Mouse (Mus musculus) MEL (cell line): ENCODE data around the gene Cyp1a2. TPM values are rescaled to one million over a fixed set of nuclear protein-coding genes. Genes with fewer than 3 reads are reported as not detected.

ENCODE experiments used
- DNase-seq: peaks from one replicate; pipeline ENCODE4 v3.0.0; 2011; ENCODE audit warnings: low read depth, low spot score
- H3K27ac ChIP-seq: 2 replicates; pipeline ENCODE4 v1.5.1; 2012; ENCODE audit warnings: low read depth, mild to moderate bottlenecking, control low read depth, low read length, moderate library complexity; ENCODE audit not compliant: control insufficient read depth
- H3K27me3 ChIP-seq, 2 experiments: fragments of 150-350 bp in 1 of 2; sonication (generic) in 1 of 2; 2 replicates each; pipeline ENCODE4 v1.6.1; 2012; ENCODE audit warnings: low read length in 2 of 2, mild to moderate bottlenecking in 2 of 2, improper control_type of control experiment in 1 of 2, moderate library complexity in 1 of 2; ENCODE audit not compliant: insufficient read depth in 2 of 2, control insufficient read depth in 1 of 2
- H3K36me3 ChIP-seq, 2 experiments: 2 replicates each; pipeline ENCODE4 v1.6.1; 2012 to 2014; ENCODE audit warnings: low read length in 2 of 2, improper control_type of control experiment in 1 of 2, inconsistent platforms in 1 of 2, mild to moderate bottlenecking in 1 of 2; ENCODE audit not compliant: insufficient read depth in 2 of 2, control insufficient read depth in 1 of 2
- H3K4me1 ChIP-seq, 2 experiments: fragments of 150-350 bp in 1 of 2; sonication (generic) in 1 of 2; 2 replicates each; pipeline ENCODE4 v1.6.1; 2012; ENCODE audit warnings: low read length in 2 of 2, improper control_type of control experiment in 1 of 2, mild to moderate bottlenecking in 1 of 2; ENCODE audit not compliant: insufficient read depth in 2 of 2, control insufficient read depth in 1 of 2
- H3K4me3 ChIP-seq, 2 experiments: fragments of 150-350 bp in 1 of 2; sonication (generic) in 1 of 2; 2 replicates each; pipeline ENCODE4 v1.5.1; 2012; ENCODE audit warnings: low read depth in 2 of 2, low read length in 2 of 2, mild to moderate bottlenecking in 2 of 2, moderate library complexity in 2 of 2, control low read depth in 1 of 2, improper control_type of control experiment in 1 of 2; ENCODE audit not compliant: control insufficient read depth in 1 of 2, insufficient read depth in 1 of 2
- H3K79me2 ChIP-seq: 2 replicates; pipeline ENCODE4 v1.6.1; 2012; ENCODE audit warnings: mild to moderate bottlenecking, low read length, moderate library complexity; ENCODE audit not compliant: control insufficient read depth, poor library complexity, insufficient read depth
- H3K9ac ChIP-seq: 2 replicates; pipeline ENCODE4 v1.6.1; 2012; ENCODE audit warnings: low read depth, mild to moderate bottlenecking, control low read depth, low read length, moderate library complexity; ENCODE audit not compliant: control insufficient read depth, poor library complexity, severe bottlenecking
- H3K9me3 ChIP-seq: fragments of 150-350 bp; sonication (generic); replicated peaks from 2 replicates; pipeline ENCODE4 v1.6.1; 2012; ENCODE audit warnings: mild to moderate bottlenecking, low read length, improper control_type of control experiment, moderate library complexity; ENCODE audit not compliant: insufficient read depth
- BHLHE40 ChIP-seq: IDR thresholded peaks from 2 replicates; pipeline ENCODE4 v1.6.1; 2012; ENCODE audit warnings: low read depth, mild to moderate bottlenecking, inconsistent platforms, low read length, improper control_type of control experiment, borderline replicate concordance
- CHD2 ChIP-seq: IDR thresholded peaks from 2 replicates; pipeline ENCODE4 v1.6.1; 2011; ENCODE audit warnings: low read length, improper control_type of control experiment
- ELF1 ChIP-seq: IDR thresholded peaks from 2 replicates; pipeline ENCODE4 v1.6.1; 2014; ENCODE audit warnings: low read depth, mild to moderate bottlenecking, inconsistent platforms, low read length, improper control_type of control experiment, moderate library complexity
- EP300 ChIP-seq, 2 experiments: IDR thresholded peaks; 2 replicates each; pipeline ENCODE4 v1.6.1; 2011; ENCODE audit warnings: improper control_type of control experiment in 2 of 2, low read length in 2 of 2, low read depth in 1 of 2, mild to moderate bottlenecking in 1 of 2
- ETS1 ChIP-seq: IDR thresholded peaks from 2 replicates; pipeline ENCODE4 v1.6.1; 2012; ENCODE audit warnings: low read depth, mild to moderate bottlenecking, inconsistent platforms, low read length, improper control_type of control experiment, moderate library complexity
- GABPA ChIP-seq: IDR thresholded peaks from 2 replicates; pipeline ENCODE4 v1.6.1; 2012; ENCODE audit warnings: low read depth, mild to moderate bottlenecking, inconsistent platforms, low read length, improper control_type of control experiment, moderate library complexity
- HCFC1 ChIP-seq: IDR thresholded peaks from 2 replicates; pipeline ENCODE4 v1.6.1; 2012; ENCODE audit warnings: low read depth, mild to moderate bottlenecking, inconsistent platforms, low read length, improper control_type of control experiment, moderate library complexity
- JUND ChIP-seq: IDR thresholded peaks from 2 replicates; pipeline ENCODE4 v1.6.1; 2011; ENCODE audit warnings: low read depth, mild to moderate bottlenecking, improper control_type of control experiment, low read length
- KAT2A ChIP-seq: conservative IDR thresholded peaks from 2 replicates; pipeline ENCODE4 v1.6.1; 2012; ENCODE audit warnings: low read depth, low read length, improper control_type of control experiment, inconsistent platforms
- MAFK ChIP-seq: IDR thresholded peaks from 2 replicates; pipeline ENCODE4 v1.6.1; 2011; ENCODE audit warnings: low read depth, mild to moderate bottlenecking, low read length, improper control_type of control experiment, borderline replicate concordance
- MAZ ChIP-seq: IDR thresholded peaks from 2 replicates; pipeline ENCODE4 v1.6.1; 2012; ENCODE audit warnings: low read depth, mild to moderate bottlenecking, inconsistent platforms, low read length, improper control_type of control experiment
- MXI1 ChIP-seq: IDR thresholded peaks from 2 replicates; pipeline ENCODE4 v1.6.1; 2011; ENCODE audit warnings: mild to moderate bottlenecking, low read depth, low read length, improper control_type of control experiment
- MYB ChIP-seq: IDR thresholded peaks from 2 replicates; pipeline ENCODE4 v1.6.1; 2011; ENCODE audit warnings: mild to moderate bottlenecking, low read depth, low read length, improper control_type of control experiment
- MYC ChIP-seq: IDR thresholded peaks from 2 replicates; pipeline ENCODE4 v1.6.1; 2011; ENCODE audit warnings: low read depth, mild to moderate bottlenecking, low read length, improper control_type of control experiment, moderate library complexity
- NELFE ChIP-seq: IDR thresholded peaks from 2 replicates; pipeline ENCODE4 v1.6.1; 2011; ENCODE audit warnings: low read depth, low read length, improper control_type of control experiment
- NRF1 ChIP-seq: IDR thresholded peaks from 2 replicates; pipeline ENCODE4 v1.6.1; 2014; ENCODE audit warnings: low read depth, mild to moderate bottlenecking, inconsistent platforms, low read length, improper control_type of control experiment, moderate library complexity; ENCODE audit not compliant: poor library complexity, insufficient read depth, severe bottlenecking
- POLR2A ChIP-seq, 2 experiments: IDR thresholded peaks; 2 replicates each; pipeline ENCODE4 v1.6.1; 2011 to 2012; ENCODE audit warnings: low read length in 2 of 2, mild to moderate bottlenecking in 2 of 2, control low read depth in 1 of 2, improper control_type of control experiment in 1 of 2, low read depth in 1 of 2, moderate library complexity in 1 of 2; ENCODE audit not compliant: control insufficient read depth in 1 of 2, insufficient read depth in 1 of 2, poor library complexity in 1 of 2
- POLR2AphosphoS2 ChIP-seq: IDR thresholded peaks from 2 replicates; pipeline ENCODE4 v1.6.1; 2011; ENCODE audit warnings: low read length, improper control_type of control experiment
- POLR2AphosphoS5 ChIP-seq: IDR thresholded peaks from 2 replicates; pipeline ENCODE4 v1.6.1; 2012; ENCODE audit warnings: low read depth, borderline replicate concordance, mild to moderate bottlenecking, inconsistent platforms, low read length, moderate library complexity, mixed read lengths
- RAD21 ChIP-seq: IDR thresholded peaks from 2 replicates; pipeline ENCODE4 v1.6.1; 2011; ENCODE audit warnings: mild to moderate bottlenecking, low read depth, low read length, improper control_type of control experiment
- RCOR1 ChIP-seq: IDR thresholded peaks from 2 replicates; pipeline ENCODE4 v1.6.1; 2012; ENCODE audit warnings: low read depth, mild to moderate bottlenecking, inconsistent platforms, low read length, improper control_type of control experiment
- SIN3A ChIP-seq: IDR thresholded peaks from 2 replicates; pipeline ENCODE4 v1.6.1; 2012; ENCODE audit warnings: low read length, improper control_type of control experiment, inconsistent platforms
- SMC3 ChIP-seq: IDR thresholded peaks from 2 replicates; pipeline ENCODE4 v1.6.1; 2011; ENCODE audit warnings: low read depth, low read length, improper control_type of control experiment
- TBP ChIP-seq: IDR thresholded peaks from 2 replicates; pipeline ENCODE4 v1.8.0; 2011; ENCODE audit warnings: low read depth, low read length, improper control_type of control experiment
- TCF12 ChIP-seq: IDR thresholded peaks from 2 replicates; pipeline ENCODE4 v1.6.1; 2014; ENCODE audit warnings: low read depth, mild to moderate bottlenecking, inconsistent platforms, low read length, improper control_type of control experiment, moderate library complexity
- UBTF ChIP-seq: IDR thresholded peaks from 2 replicates; pipeline ENCODE4 v1.6.1; 2012; ENCODE audit warnings: low read depth, mild to moderate bottlenecking, inconsistent platforms, low read length, improper control_type of control experiment, moderate library complexity, borderline replicate concordance; ENCODE audit not compliant: insufficient read depth
- USF2 ChIP-seq, 2 experiments: IDR thresholded peaks; 2 replicates each; pipeline ENCODE4 v1.6.1; 2011 to 2012; ENCODE audit warnings: improper control_type of control experiment in 2 of 2, low read length in 2 of 2, borderline replicate concordance in 1 of 2, inconsistent platforms in 1 of 2, low read depth in 1 of 2, mild to moderate bottlenecking in 1 of 2; ENCODE audit not compliant: insufficient read depth in 1 of 2
- ZC3H11A ChIP-seq: IDR thresholded peaks from 2 replicates; pipeline ENCODE4 v1.6.1; 2012; ENCODE audit warnings: low read depth, mild to moderate bottlenecking, inconsistent platforms, low read length, improper control_type of control experiment
- polyA plus RNA-seq, 2 experiments: library from polyadenylated mRNA; stranded (reverse) in 1 of 2; unstranded in 1 of 2; fragments of >175 nt in 1 of 2; fragments of >200 nt in 1 of 2; gene quantifications; 2 replicates each; pipeline versions ENCODE4 v1.2.1 to v1.2.4; 2012; ENCODE audit warnings: low replicate concordance in 2 of 2, low read depth in 1 of 2; ENCODE audit not compliant: insufficient read length in 2 of 2, insufficient read depth in 1 of 2, missing spikeins in 1 of 2
- total RNA-seq: library from RNA; depleted of rRNA; stranded (reverse); fragments of 300-350 nt; gene quantifications from 2 replicates; pipeline ENCODE4 v1.2.3, GENCODE M21; 2012

Gene Cyp1a2
- total and polyA plus RNA-seq, 3 experiments: not detected

- no peak for TF ChIP-seq USF2 (IDR thresholded peaks at IDR 0.05; ENCODE audit: borderline replicate concordance in 1 of 2, insufficient read depth in 1 of 2, low read depth in 1 of 2, low read length in 2 of 2)
- no peak for TF ChIP-seq GABPA
- no peak for TF ChIP-seq RAD21
- TF ChIP-seq NRF1: 0 out of 2 replicates have a peak, but pooled peaks have one; percentile 15
- TF ChIP-seq EP300 (IDR thresholded peaks at IDR 0.05; ENCODE audit: low read depth in 1 of 2, low read length in 2 of 2): peak in 1 of 2 experiments; percentile 70
- TF ChIP-seq MYB: no peak
- peak; percentile 97 for TF ChIP-seq MYC
- TF ChIP-seq ZC3H11A: no peak
- TF ChIP-seq TCF12: peak; percentile 62
- TF ChIP-seq KAT2A: no peak; the same call in 1 of the 2 replicates
- no peak for TF ChIP-seq UBTF
- TF ChIP-seq TBP: peak; percentile 83
- TF ChIP-seq, all 39 proteins: peak for 21
Observed at GRCm38 (mm10) chr9:57646551-57647103, 36.9 kb downstream of the Cyp1a2 start (continued).

DNA sequence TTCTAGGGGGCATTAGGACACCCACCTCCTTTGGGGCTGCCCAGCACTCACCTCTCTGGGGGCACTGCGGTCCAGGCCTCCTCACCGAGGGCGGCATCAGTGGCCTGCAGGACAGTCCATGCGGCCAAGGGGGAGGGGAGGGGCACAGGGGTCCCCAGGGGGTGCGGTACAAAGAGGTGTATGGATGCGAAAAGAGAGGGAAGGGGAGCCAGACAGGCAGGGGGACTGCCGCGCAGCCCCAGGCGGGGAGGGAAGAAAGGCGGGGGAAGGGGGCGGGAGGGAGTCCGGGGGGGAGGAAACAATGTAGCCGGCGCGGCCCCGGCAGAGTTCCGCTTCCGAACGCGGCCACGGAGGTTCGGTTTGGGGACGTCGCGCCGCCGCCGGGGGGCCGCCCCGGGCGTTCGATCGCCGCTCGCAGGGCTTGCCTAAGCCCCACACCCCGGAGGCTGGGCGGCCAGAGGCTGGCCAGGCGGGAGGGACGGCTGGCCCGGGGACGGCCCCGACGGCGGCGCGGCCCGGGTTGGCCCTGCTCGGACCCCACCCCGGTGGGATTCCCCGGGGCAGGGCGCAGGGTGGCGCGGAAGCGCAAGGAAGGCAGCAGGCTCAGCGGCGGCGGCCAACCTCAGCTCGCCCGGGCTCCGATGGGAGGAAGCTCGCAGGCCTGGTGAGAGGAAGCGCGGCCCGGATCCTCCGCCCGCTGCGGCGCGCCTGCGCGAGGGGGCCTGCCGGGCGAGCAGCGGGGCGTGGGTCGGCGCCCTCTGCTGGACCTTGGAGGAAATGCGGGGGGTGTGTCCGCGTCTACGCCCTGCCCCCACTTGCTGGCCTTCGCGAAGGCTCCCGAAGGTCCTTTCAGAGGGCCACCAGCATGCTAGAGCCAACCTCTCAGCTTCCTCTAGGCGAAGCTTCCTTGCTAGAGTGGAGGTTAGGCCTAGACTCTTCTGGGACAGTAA is 38.3 kb downstream of the Cyp1a2 start:
- Histone ChIP-seq H3K4me3 (peak overlapping the region; percentile 85 to 89), H3K9ac (peak overlapping the region; percentile 98), H3K27me3 (no peaks in the 10 kb centered on the region), H3K4me1 (peaks cover 24 to 60% of the 10 kb centered on the region in 2 experiments), H3K27ac (peak overlapping the region; percentile 99), H3K36me3 (peaks cover 0 to 41% of the 10 kb centered on the region in 2 experiments; a peak in 3 of 4 replicates), H3K9me3 (no peaks in the 10 kb centered on the region), H3K79me2 (peaks cover 53% of the 10 kb centered on the region)
- DNase-seq: peak; percentile 92
- TF ChIP-seq POLR2AphosphoS5 (no peak), RCOR1 (no peak), MYC (no peak), TCF12 (peak; percentile 66), MAZ (peak; percentile 86), GABPA (no peak), ETS1 (peak; percentile 59; the same call in 1 of the 2 replicates), TBP (peak; percentile 42; the same call in 1 of the 2 replicates), NRF1 (peak; percentile 92), UBTF (0 out of 2 replicates have a peak, but pooled peaks have one; percentile 85), BHLHE40 (peak; percentile 36; the same call in 1 of the 2 replicates), SMC3 (peak; percentile 47; the same call in 1 of the 2 replicates), POLR2AphosphoS2 (0 out of 2 replicates have a peak, but pooled peaks have one; percentile 29), POLR2A (IDR thresholded peaks at IDR 0.05; ENCODE audit: control insufficient read depth in 1 of 2, insufficient read depth in 1 of 2, low read depth in 1 of 2, low read length in 2 of 2, poor library complexity in 1 of 2) (peak; percentile 49 to 80; a peak in 3 of 4 replicates), RAD21 (peak; percentile 26), MAFK (no peak), USF2 (IDR thresholded peaks at IDR 0.05; ENCODE audit: borderline replicate concordance in 1 of 2, insufficient read depth in 1 of 2, low read depth in 1 of 2, low read length in 2 of 2) (no peak), CHD2 (peak; percentile 36; the same call in 1 of the 2 replicates), HCFC1 (peak; percentile 61; the same call in 1 of the 2 replicates), MXI1 (peak; percentile 60), NELFE (peak; percentile 73), JUND (no peak), ELF1 (peak; percentile 56; the same call in 1 of the 2 replicates), SIN3A (peak; percentile 83)
